ENCODE assay signal across 17 mouse cellular contexts in genomic region chr2:179145726-179146125, GRCm38 (mm10).
A peak's percentile ranks its signal among the peaks of the same experiment; 100 is the strongest.
DNase-seq lines count a peak whose midpoint lies in the region; ATAC-seq and TF ChIP-seq lines count a peak whose summit lies in the region.
"Had no signal": no experiment of that assay in that cellular context is flagged by ENCODE, and none has a peak within 500 bp of the region (broad histone marks: within the 10 kb centered on the region; RNA-seq: fewer than 3 reads in every experiment).

No protein-coding gene starts in this region.

- DNase-seq in hindbrain, embryonic 10.5 days (ENCODE audit: low spot score) = peak; percentile 39
- no peak for DNase-seq in hindbrain, postnatal 0 days (ENCODE audit: low spot score)
- peak; percentile 14 for DNase-seq in neural tube, embryonic 11.5 days (ENCODE audit: low spot score)
- peak; percentile 17 for DNase-seq in mesoderm, embryonic 11.5 days (ENCODE audit: low read depth, low spot score)
- DNase-seq in urinary bladder, postnatal 4 days (ENCODE audit: low spot score in 2 of 2) = no peak
- no peak for DNase-seq in layer of hippocampus, adult 8-10 months (ENCODE audit: low spot score in 2 of 2)
- DNase-seq: adrenal gland, postnatal 25 days; cerebellum, adult 2 months; cerebellum, postnatal 10 days; forebrain, postnatal 0 days; gastrocnemius, postnatal 14 days; heart, postnatal 36 days had no signal

- no peak for ATAC-seq in hindbrain, postnatal 0 days
- no peak for ATAC-seq in neural tube, embryonic 11.5 days (ENCODE audit: insufficient read depth, low FRiP score, low TSS enrichment)
- ATAC-seq in neural tube, embryonic 15.5 days (ENCODE audit: low FRiP score) = no peak
- ATAC-seq: forebrain, embryonic 13.5 days; forebrain, postnatal 0 days had no signal

- H3K27ac ChIP-seq in hindbrain, embryonic 10.5 days = no peak overlapping the region
- H3K27ac ChIP-seq in hindbrain, postnatal 0 days = no peak overlapping the region
- H3K27ac ChIP-seq in neural tube, embryonic 11.5 days (ENCODE audit: low read depth, low read length) = no peak overlapping the region
- no peak overlapping the region for H3K27ac ChIP-seq in neural tube, embryonic 15.5 days (replicated peaks)
- H3K27ac ChIP-seq: embryonic facial prominence, embryonic 10.5 days; forebrain, embryonic 13.5 days; heart, embryonic 13.5 days; hindbrain, embryonic 13.5 days had no signal

- no peak overlapping the region for H3K4me2 ChIP-seq in hindbrain, postnatal 0 days (ENCODE audit: low read depth, low read length)
- no peak overlapping the region for H3K4me2 ChIP-seq in neural tube, embryonic 11.5 days (ENCODE audit: low read depth)
- no peak overlapping the region for H3K4me2 ChIP-seq in neural tube, embryonic 15.5 days
- H3K4me2 ChIP-seq: forebrain, embryonic 13.5 days; heart, embryonic 13.5 days; hindbrain, embryonic 13.5 days had no signal

- H3K9ac ChIP-seq in hindbrain, postnatal 0 days (replicated peaks; ENCODE audit: low read length) = no peak overlapping the region
- no peak overlapping the region for H3K9ac ChIP-seq in neural tube, embryonic 11.5 days (ENCODE audit: low read length)
- H3K9ac ChIP-seq in neural tube, embryonic 15.5 days (replicated peaks) = no peak overlapping the region
- H3K9ac ChIP-seq: forebrain, embryonic 13.5 days; forebrain, postnatal 0 days; heart, embryonic 13.5 days; hindbrain, embryonic 13.5 days had no signal

- no peak overlapping the region for H3K4me3 ChIP-seq in hindbrain, embryonic 10.5 days
- no peak overlapping the region for H3K4me3 ChIP-seq in hindbrain, postnatal 0 days (ENCODE audit: low read length)
- no peak overlapping the region for H3K4me3 ChIP-seq in neural tube, embryonic 11.5 days (ENCODE audit: low read depth, low read length)
- H3K4me3 ChIP-seq in neural tube, embryonic 15.5 days (replicated peaks) = no peak overlapping the region
- H3K4me3 ChIP-seq: embryonic facial prominence, embryonic 10.5 days; forebrain, embryonic 13.5 days; heart, embryonic 13.5 days; hindbrain, embryonic 13.5 days had no signal

- no peaks in the 10 kb centered on the region for H3K9me3 ChIP-seq in hindbrain, embryonic 10.5 days
- H3K9me3 ChIP-seq in hindbrain, postnatal 0 days (ENCODE audit: low read length) = no peaks in the 10 kb centered on the region
- H3K9me3 ChIP-seq in neural tube, embryonic 11.5 days (ENCODE audit: control insufficient read depth, low read length) = no peaks in the 10 kb centered on the region
- no peaks in the 10 kb centered on the region for H3K9me3 ChIP-seq in neural tube, embryonic 15.5 days (replicated peaks)
- H3K9me3 ChIP-seq: embryonic facial prominence, embryonic 10.5 days; forebrain, embryonic 13.5 days; heart, embryonic 13.5 days; hindbrain, embryonic 13.5 days had no signal

- TF ChIP-seq CTCF in hindbrain, postnatal 0 days (IDR thresholded peaks at IDR 0.05; ENCODE audit: low read depth) = no peak

- no peaks in the 10 kb centered on the region for H3K36me3 ChIP-seq in hindbrain, embryonic 10.5 days
- no peaks in the 10 kb centered on the region for H3K36me3 ChIP-seq in hindbrain, postnatal 0 days (ENCODE audit: insufficient read depth, low read length)
- no peaks in the 10 kb centered on the region for H3K36me3 ChIP-seq in neural tube, embryonic 11.5 days (ENCODE audit: control insufficient read depth, insufficient read depth, low read length)
- H3K36me3 ChIP-seq in neural tube, embryonic 15.5 days = no peaks in the 10 kb centered on the region
- H3K36me3 ChIP-seq: embryonic facial prominence, embryonic 10.5 days; heart, embryonic 13.5 days; hindbrain, embryonic 13.5 days had no signal

- peaks cover 20% of the 10 kb centered on the region for H3K4me1 ChIP-seq in hindbrain, embryonic 10.5 days (replicated peaks)
- H3K4me1 ChIP-seq in hindbrain, postnatal 0 days (ENCODE audit: insufficient read depth, low read length) = no peaks in the 10 kb centered on the region
- 0 out of 2 replicates have a peak, but pooled peaks cover 3% of the 10 kb centered on the region for H3K4me1 ChIP-seq in neural tube, embryonic 11.5 days (ENCODE audit: control insufficient read depth, insufficient read depth, low read length)
- H3K4me1 ChIP-seq in neural tube, embryonic 15.5 days = 0 out of 2 replicates have a peak, but pooled peaks cover 2% of the 10 kb centered on the region
- H3K4me1 ChIP-seq: heart, embryonic 13.5 days had no signal

- H3K27me3 ChIP-seq in hindbrain, embryonic 10.5 days (ENCODE audit: insufficient read depth, poor library complexity, severe bottlenecking) = peaks cover 17% of the 10 kb centered on the region
- no peaks in the 10 kb centered on the region for H3K27me3 ChIP-seq in hindbrain, postnatal 0 days (ENCODE audit: insufficient read depth, low read length)
- no peaks in the 10 kb centered on the region for H3K27me3 ChIP-seq in neural tube, embryonic 11.5 days (ENCODE audit: control insufficient read depth, insufficient read depth, low read length)
- 0 out of 2 replicates have a peak, but pooled peaks cover 2% of the 10 kb centered on the region for H3K27me3 ChIP-seq in neural tube, embryonic 15.5 days (replicated peaks)
- H3K27me3 ChIP-seq: forebrain, embryonic 13.5 days; heart, embryonic 13.5 days had no signal

- WGBS in hindbrain, embryonic 10.5 days = 32% methylated on average over 2 of the region's 2 CpGs
- WGBS in hindbrain, postnatal 0 days = 28% methylated on average over 2 of the region's 2 CpGs
- WGBS in neural tube, embryonic 11.5 days = 29% methylated on average over 2 of the region's 2 CpGs
- 49% methylated on average over 2 of the region's 2 CpGs for WGBS in neural tube, embryonic 15.5 days

Comparison
In these comparisons a context has a peak if more than half of its experiments do, and no peak if none do; other contexts are left out.
1. DNase-seq: peak in hindbrain, embryonic 10.5 days (single experiment), neural tube, embryonic 11.5 days (single experiment) and mesoderm, embryonic 11.5 days (single experiment); none in hindbrain, postnatal 0 days (single experiment), urinary bladder, postnatal 4 days (0 of 2) and layer of hippocampus, adult 8-10 months (0 of 2).